Mouse (Mus musculus) midbrain, embryonic 10.5 days (tissue): Measurements from ENCODE around the gene Emc8. TPM values are rescaled to one million over a fixed set of nuclear protein-coding genes. Genes with fewer than 3 reads are reported as not detected.

Source experiments
- DNase-seq: peaks from one replicate; pipeline ENCODE4 v3.0.0-alpha.2; 2017; ENCODE audit warnings: low spot score
- H3K27ac ChIP-seq: fragments of 300-500 bp; sonication (generic); replicated peaks from 2 replicates; pipeline ENCODE4 v1.5.1; 2016; ENCODE audit warnings: mild to moderate bottlenecking
- H3K27me3 ChIP-seq: fragments of 300-500 bp; sonication (generic); 2 replicates; pipeline ENCODE4 v1.6.1; 2016; ENCODE audit warnings: low read depth, mild to moderate bottlenecking; ENCODE audit not compliant: poor library complexity, severe bottlenecking
- H3K36me3 ChIP-seq: fragments of 300-500 bp; sonication (generic); 2 replicates; pipeline ENCODE4 v1.6.1; 2016; ENCODE audit warnings: mild to moderate bottlenecking, moderate library complexity
- H3K4me1 ChIP-seq: fragments of 300-500 bp; sonication (generic); 2 replicates; pipeline ENCODE4 v1.6.1; 2016
- H3K4me3 ChIP-seq: fragments of 300-500 bp; sonication (generic); 2 replicates; pipeline ENCODE4 v1.5.1; 2016; ENCODE audit warnings: mild to moderate bottlenecking, moderate library complexity
- H3K9me3 ChIP-seq: fragments of 300-500 bp; sonication (generic); replicated peaks from 2 replicates; pipeline ENCODE4 v1.6.1; 2016; ENCODE audit warnings: mild to moderate bottlenecking
- WGBS: fragments of 180-500 bp; shearing (Covaris S2); methylation state at CpG from one replicate; pipeline ENCODE4 v1.1.7; 2016; 5-methylcytosine and 5-hydroxymethylcytosine counted together
- polyA plus RNA-seq: library from polyadenylated mRNA; unstranded; fragments of >200 nt; fragmentation: Nextera tagmentation; extraction: Ambion mirVana; gene quantifications from 2 replicates; pipeline ENCODE4 v1.2.1, GENCODE M21; 2016

Gene Emc8
- polyA plus RNA-seq, 1 experiment from 2014 or later, result 384 TPM

GRCm38 (mm10) chr8:120665726-120666455 lies 2.5 kb downstream of the Emc8 start:
- Histone ChIP-seq H3K4me3 (peak overlapping the region; percentile 98), H3K36me3 (peaks cover 42% of the 10 kb centered on the region), H3K27me3 (no peaks in the 10 kb centered on the region), H3K9me3 (no peaks in the 10 kb centered on the region), H3K4me1 (peaks cover 58% of the 10 kb centered on the region), H3K27ac (no peak overlapping the region; the same call in 1 of the 2 replicates)
- no peak for DNase-seq
- 80% methylated on average over 3 of the region's 3 CpGs for WGBS

GRCm38 (mm10) chr8:120664566-120664965 lies 3.8 kb downstream of the Emc8 start:
- H3K36me3 ChIP-seq, result peaks cover 42% of the 10 kb centered on the region
- H3K27me3 ChIP-seq, result no peaks in the 10 kb centered on the region
- no peak overlapping the region for H3K4me3 ChIP-seq
- no peaks in the 10 kb centered on the region for H3K9me3 ChIP-seq
- no peak overlapping the region for H3K27ac ChIP-seq
- H3K4me1 ChIP-seq, result peaks cover 47% of the 10 kb centered on the region
- DNase-seq, result no peak
- 90% methylated on average over 6 of the region's 6 CpGs for WGBS

- 93% methylated on average over 8 of the region's 8 CpGs for WGBS
- Histone ChIP-seq H3K4me3 (no peak overlapping the region), H3K27ac (no peak overlapping the region), H3K27me3 (no peaks in the 10 kb centered on the region), H3K36me3 (peaks cover 81% of the 10 kb centered on the region), H3K9me3 (no peaks in the 10 kb centered on the region), H3K4me1 (peaks cover 3% of the 10 kb centered on the region; the same call in 1 of the 2 replicates)
- no peak for DNase-seq
Measured at GRCm38 (mm10) chr8:120657415-120657814, 11.0 kb downstream of the Emc8 start.

GRCm38 (mm10) chr8:120656322-120657052 lies 11.9 kb downstream of the Emc8 start:
- 93% methylated on average over 7 of the region's 7 CpGs for WGBS
- no peak overlapping the region for H3K27ac ChIP-seq
- H3K9me3 ChIP-seq, result no peaks in the 10 kb centered on the region
- H3K4me1 ChIP-seq, result peaks cover 3% of the 10 kb centered on the region; the same call in 1 of the 2 replicates
- no peak overlapping the region for H3K4me3 ChIP-seq
- H3K36me3 ChIP-seq, result peaks cover 85% of the 10 kb centered on the region
- no peaks in the 10 kb centered on the region for H3K27me3 ChIP-seq
- DNase-seq, result no peak

DNA sequence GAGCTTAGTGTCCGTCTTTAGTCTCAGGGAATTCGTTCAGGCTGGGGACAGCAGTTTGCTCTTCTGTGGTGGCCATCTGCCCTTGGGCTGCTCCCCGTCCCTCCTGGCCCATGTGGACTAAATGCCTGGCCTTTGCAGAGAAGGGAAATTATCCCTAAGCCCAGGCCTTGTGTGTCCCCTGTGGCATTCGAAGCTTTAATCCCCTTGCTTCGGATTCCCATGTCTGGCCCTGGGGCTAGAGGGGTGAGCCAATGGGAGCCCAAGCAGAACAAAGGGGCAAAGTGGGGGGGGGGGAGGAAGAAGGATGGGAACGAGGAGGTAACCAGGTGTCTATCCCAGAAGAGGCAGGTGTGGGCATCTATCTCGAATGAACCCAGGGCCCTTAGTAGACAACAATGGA lies 20.8 kb downstream of the Emc8 start, which contains the start of gene 1190005I06Rik:
Gene 1190005I06Rik, minus strand, starts transcription at position 101 of the 400 bp plus-strand sequence.
- WGBS, result 38% methylated on average over 7 of the region's 7 CpGs
- no peaks in the 10 kb centered on the region for H3K27me3 ChIP-seq
- H3K27ac ChIP-seq, result peak within 1 kb of the TSS; percentile 28; the same call in 1 of the 2 replicates
- peaks cover 19% of the 10 kb centered on the region for H3K36me3 ChIP-seq
- no peak for DNase-seq
- H3K4me1 ChIP-seq, result peaks cover 19% of the 10 kb centered on the region
- H3K4me3 ChIP-seq, result no peak within 1 kb of the TSS
- H3K9me3 ChIP-seq, result no peaks in the 10 kb centered on the region

DNA sequence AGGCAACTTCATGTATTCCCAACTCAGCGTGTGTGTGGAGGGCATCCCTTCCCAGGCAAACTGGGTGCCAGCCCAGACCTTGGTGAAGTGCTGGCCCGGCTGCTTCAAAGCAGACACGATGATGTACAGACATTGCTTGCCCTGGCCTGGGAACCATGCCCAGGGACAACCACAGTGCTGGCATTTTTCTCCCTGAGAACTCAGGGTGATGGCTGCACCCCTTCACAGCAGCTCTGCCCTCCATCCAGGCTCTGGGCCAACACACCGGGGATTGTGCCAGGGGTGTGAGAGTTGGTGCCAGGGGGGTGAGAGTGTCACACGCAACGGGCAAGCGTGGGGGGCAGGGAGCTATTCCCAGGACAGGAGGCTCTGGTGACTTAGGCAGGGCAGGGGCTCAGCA lies 23.7 kb downstream of the Emc8 start:
- WGBS, result 88% methylated on average over 7 of the region's 7 CpGs

GRCm38 (mm10) chr8:120642031-120642662 lies 26.2 kb downstream of the Emc8 start:
- no peak for DNase-seq
- H3K4me3 ChIP-seq, result no peak overlapping the region
- H3K27ac ChIP-seq, result peak overlapping the region; percentile 52
- WGBS, result 73% methylated on average over 10 of the region's 10 CpGs
- peaks cover 21% of the 10 kb centered on the region for H3K4me1 ChIP-seq
- no peaks in the 10 kb centered on the region for H3K36me3 ChIP-seq
- 0 out of 2 replicates have a peak, but pooled peaks cover 3% of the 10 kb centered on the region for H3K9me3 ChIP-seq
- peaks cover 6% of the 10 kb centered on the region; the same call in 1 of the 2 replicates for H3K27me3 ChIP-seq

More for the DNA sequence above, 23.7 kb downstream of the Emc8 start:
- DNase-seq, result no peak
- no peaks in the 10 kb centered on the region for H3K9me3 ChIP-seq
- no peaks in the 10 kb centered on the region for H3K27me3 ChIP-seq
- H3K4me3 ChIP-seq, result no peak overlapping the region
- H3K27ac ChIP-seq, result no peak overlapping the region
- no peaks in the 10 kb centered on the region for H3K36me3 ChIP-seq
- peaks cover 34% of the 10 kb centered on the region for H3K4me1 ChIP-seq

- peaks cover 15% of the 10 kb centered on the region for H3K27me3 ChIP-seq
- H3K27ac ChIP-seq, result peak overlapping the region; percentile 52
- H3K4me3 ChIP-seq, result peak overlapping the region; percentile 18; the same call in 1 of the 2 replicates
- DNase-seq, result peak; percentile 60
- H3K9me3 ChIP-seq, result 0 out of 2 replicates have a peak, but pooled peaks cover 3% of the 10 kb centered on the region
- 22% methylated on average over 8 of the region's 8 CpGs for WGBS
- no peaks in the 10 kb centered on the region for H3K36me3 ChIP-seq
- peaks cover 16% of the 10 kb centered on the region for H3K4me1 ChIP-seq
Measured at GRCm38 (mm10) chr8:120641245-120641644, 27.1 kb downstream of the Emc8 start.

GRCm38 (mm10) chr8:120634329-120634839 lies 34.0 kb downstream of the Emc8 start:
- H3K4me1 ChIP-seq, result peaks cover 36% of the 10 kb centered on the region
- H3K4me3 ChIP-seq, result peak overlapping the region; percentile 72
- 3% methylated on average over 36 of the region's 42 CpGs for WGBS
- no peaks in the 10 kb centered on the region for H3K36me3 ChIP-seq
- peaks cover 83% of the 10 kb centered on the region for H3K27me3 ChIP-seq
- peak overlapping the region; percentile 77 for H3K27ac ChIP-seq
- peaks cover 8% of the 10 kb centered on the region; the same call in 1 of the 2 replicates for H3K9me3 ChIP-seq
- DNase-seq, result no peak

DNA sequence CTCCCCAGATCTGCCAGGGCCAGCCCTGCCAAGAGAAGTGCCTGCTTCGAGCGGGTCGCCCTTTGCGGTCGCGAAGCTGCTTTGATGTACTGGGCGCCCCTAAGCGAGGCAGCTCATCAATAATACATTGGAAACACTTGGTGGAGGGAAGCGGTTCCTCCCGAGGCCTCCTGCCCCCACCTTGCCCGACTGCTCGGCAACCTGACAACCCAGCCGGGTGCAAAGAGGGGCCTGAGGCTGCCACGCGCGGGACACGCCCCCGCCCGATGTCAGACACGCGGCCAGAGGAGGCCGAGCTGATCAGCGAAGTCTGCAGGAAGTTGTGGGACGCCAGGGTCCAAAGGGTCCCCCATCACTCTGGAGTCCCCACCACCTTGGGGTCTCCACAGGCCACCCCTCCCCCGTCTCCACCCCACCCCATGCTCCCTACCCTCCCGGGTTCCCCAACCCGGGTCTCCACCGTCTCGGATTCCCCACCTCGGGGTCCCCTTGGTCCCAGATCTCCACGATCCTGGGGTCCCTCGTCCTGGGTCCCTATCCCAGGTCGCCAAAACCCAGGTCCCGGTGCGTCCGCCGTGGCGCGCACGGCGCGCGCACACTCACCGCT lies 34.6 kb downstream of the Emc8 start:
- Histone ChIP-seq H3K36me3 (no peaks in the 10 kb centered on the region), H3K4me1 (peaks cover 36% of the 10 kb centered on the region), H3K27me3 (peaks cover 83% of the 10 kb centered on the region), H3K9me3 (peaks cover 8% of the 10 kb centered on the region; the same call in 1 of the 2 replicates), H3K27ac (peak overlapping the region; percentile 77), H3K4me3 (peak overlapping the region; percentile 72)
- peak; percentile 45 for DNase-seq
- WGBS, result under 1% methylated on average over 44 of the region's 44 CpGs

DNA sequence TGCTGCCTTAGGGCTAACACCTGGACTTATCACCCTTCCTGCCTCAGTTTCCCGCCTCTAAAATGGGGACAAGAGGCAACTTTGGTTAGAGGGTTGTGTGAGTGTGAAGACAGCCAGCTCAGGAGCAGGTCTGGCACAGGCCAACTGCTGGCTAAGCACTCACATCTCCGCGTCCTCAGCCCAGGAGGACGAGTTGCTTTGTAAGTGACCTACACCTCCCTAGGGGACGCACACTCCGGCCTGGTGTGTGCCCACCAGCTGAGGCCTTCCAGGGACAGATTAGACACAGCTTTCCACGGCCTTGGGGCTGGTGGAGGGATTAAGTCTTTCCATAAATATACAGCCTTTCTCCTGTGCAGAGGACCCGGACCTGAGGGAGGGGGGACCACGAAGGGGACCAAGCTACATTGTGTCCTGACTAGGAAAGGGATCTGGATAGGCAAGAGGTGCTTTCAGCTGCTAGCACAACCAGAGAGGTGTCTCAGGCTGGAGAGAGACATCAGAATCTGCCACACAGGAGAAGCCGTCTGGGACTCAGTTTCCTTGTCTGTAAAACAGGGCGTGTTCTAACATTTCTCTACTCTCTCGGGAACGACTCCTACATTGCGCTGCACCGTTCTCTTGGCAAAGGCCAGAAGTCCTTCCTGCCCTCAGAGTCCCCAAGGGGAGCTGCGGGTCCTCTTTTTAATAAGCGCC lies 35.3 kb downstream of the Emc8 start:
- no peak for DNase-seq
- Histone ChIP-seq H3K27me3 (peaks cover 89% of the 10 kb centered on the region), H3K4me3 (peak overlapping the region; percentile 72), H3K9me3 (peaks cover 8% of the 10 kb centered on the region; the same call in 1 of the 2 replicates), H3K4me1 (peaks cover 36% of the 10 kb centered on the region), H3K36me3 (no peaks in the 10 kb centered on the region), H3K27ac (peak overlapping the region; percentile 77; the same call in 1 of the 2 replicates)
- WGBS, result 23% methylated on average over 17 of the region's 17 CpGs
